Mouse (Mus musculus): ENCODE data around the gene Kremen1. TPM values are rescaled to one million over a fixed set of nuclear protein-coding genes. Genes with fewer than 3 reads are reported as not detected.
A peak's percentile ranks its signal among the peaks of the same experiment; 100 is the strongest.

Gene Kremen1
- polyA plus RNA-seq, 1 experiment from 2014 or later, result 3.8 TPM

DNA sequence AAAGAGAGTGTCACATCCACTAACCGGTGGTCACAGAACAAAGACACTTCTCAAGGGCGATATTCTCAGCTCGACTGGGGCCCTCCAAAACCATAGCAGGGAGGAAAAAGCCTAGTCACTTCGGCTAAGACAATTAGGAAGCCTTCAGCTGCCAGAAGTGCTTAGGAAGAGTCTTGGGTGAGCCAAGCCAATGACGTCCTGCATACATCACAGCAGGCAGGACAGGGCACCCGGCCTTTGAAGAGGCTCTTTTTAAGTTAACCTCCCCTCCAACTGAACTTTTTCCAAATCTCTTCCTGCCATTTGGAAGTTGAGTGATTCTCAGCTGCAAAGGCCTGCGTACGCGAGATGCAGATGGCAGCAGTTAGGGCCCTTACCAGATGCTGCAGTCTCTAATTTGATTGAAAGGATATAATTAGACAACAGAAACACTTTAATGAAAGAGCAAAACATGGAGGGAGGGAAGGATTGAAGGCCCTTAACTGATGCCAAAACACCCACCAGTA lies 5.8 kb downstream of the Kremen1 start:
- ATAC-seq (ENCODE audit: low FRiP score, low TSS enrichment), result no peak

DNA sequence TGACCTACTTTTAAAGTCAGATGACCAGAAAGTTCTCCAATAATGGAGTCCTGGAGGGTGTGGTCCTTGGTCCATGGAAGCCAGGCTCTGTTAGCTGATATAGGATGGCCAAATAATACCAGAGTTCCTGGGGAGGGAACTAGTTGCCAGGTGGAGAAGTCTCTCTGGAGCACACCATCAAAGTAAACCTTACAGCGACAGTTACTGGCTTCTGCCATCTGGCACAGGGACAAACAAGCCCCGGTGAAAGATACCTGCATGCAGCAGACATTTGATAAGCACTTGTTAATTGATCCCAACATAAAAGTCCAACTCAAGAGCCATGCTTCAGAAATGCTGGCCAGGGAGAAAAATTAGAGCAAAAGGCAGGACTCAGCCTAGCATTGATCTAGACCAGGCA lies 7.3 kb downstream of the Kremen1 start:
- WGBS, result 91% methylated on average over 2 of the region's 2 CpGs
- H3K36me3 ChIP-seq (ENCODE audit: control insufficient read depth, insufficient read depth, low read length), result no peaks in the 10 kb centered on the region
- DNase-seq, result no peak
- no peak overlapping the region for H3K27ac ChIP-seq (replicated peaks; ENCODE audit: low read depth, low read length)
- H3K9me3 ChIP-seq (ENCODE audit: control insufficient read depth, low read length), result no peaks in the 10 kb centered on the region
- H3K4me3 ChIP-seq (replicated peaks; ENCODE audit: low read depth, low read length), result no peak overlapping the region
- H3K4me1 ChIP-seq (ENCODE audit: control insufficient read depth, insufficient read depth, low read length), result peaks cover 11% of the 10 kb centered on the region; the same call in 1 of the 2 replicates
- H3K27me3 ChIP-seq (ENCODE audit: control insufficient read depth, insufficient read depth, low read length), result no peaks in the 10 kb centered on the region
- no peak for ATAC-seq (ENCODE audit: low FRiP score, low TSS enrichment)
- no peak overlapping the region for H3K4me2 ChIP-seq (ENCODE audit: low read length)
- H3K9ac ChIP-seq (replicated peaks; ENCODE audit: low read length), result no peak overlapping the region

More for the DNA sequence above, 5.8 kb downstream of the Kremen1 start:
- Histone ChIP-seq H3K4me1 (ENCODE audit: control insufficient read depth, insufficient read depth, low read length) (peaks cover 11% of the 10 kb centered on the region; the same call in 1 of the 2 replicates), H3K4me2 (ENCODE audit: low read length) (no peak overlapping the region), H3K9ac (replicated peaks; ENCODE audit: low read length) (no peak overlapping the region), H3K27ac (replicated peaks; ENCODE audit: low read depth, low read length) (0 out of 2 replicates have a peak overlapping the region, but pooled peaks have one; percentile 49), H3K36me3 (ENCODE audit: control insufficient read depth, insufficient read depth, low read length) (no peaks in the 10 kb centered on the region), H3K4me3 (replicated peaks; ENCODE audit: low read depth, low read length) (no peak overlapping the region), H3K27me3 (ENCODE audit: control insufficient read depth, insufficient read depth, low read length) (no peaks in the 10 kb centered on the region), H3K9me3 (ENCODE audit: control insufficient read depth, low read length) (no peaks in the 10 kb centered on the region)
- no peak for DNase-seq
- 39% methylated on average over 9 of the region's 9 CpGs for WGBS

- H3K9ac ChIP-seq (replicated peaks; ENCODE audit: low read length), result no peak overlapping the region
- no peaks in the 10 kb centered on the region for H3K27me3 ChIP-seq (ENCODE audit: control insufficient read depth, insufficient read depth, low read length)
- no peaks in the 10 kb centered on the region for H3K9me3 ChIP-seq (ENCODE audit: control insufficient read depth, low read length)
- peaks cover 11% of the 10 kb centered on the region; the same call in 1 of the 2 replicates for H3K4me1 ChIP-seq (ENCODE audit: control insufficient read depth, insufficient read depth, low read length)
- H3K4me2 ChIP-seq (ENCODE audit: low read length), result no peak overlapping the region
- DNase-seq (no peak), ATAC-seq (ENCODE audit: low FRiP score, low TSS enrichment) (no peak)
- H3K36me3 ChIP-seq (ENCODE audit: control insufficient read depth, insufficient read depth, low read length), result no peaks in the 10 kb centered on the region
- H3K4me3 ChIP-seq (replicated peaks; ENCODE audit: low read depth, low read length), result no peak overlapping the region
- 73% methylated on average over 3 of the region's 3 CpGs for WGBS
- H3K27ac ChIP-seq (replicated peaks; ENCODE audit: low read depth, low read length), result no peak overlapping the region
Observed at GRCm38 (mm10) chr11:5253528-5253927, 7.8 kb downstream of the Kremen1 start.

GRCm38 (mm10) chr11:5252727-5253126 lies 8.6 kb downstream of the Kremen1 start:
- H3K4me1 ChIP-seq (ENCODE audit: control insufficient read depth, insufficient read depth, low read length), result peaks cover 11% of the 10 kb centered on the region; the same call in 1 of the 2 replicates
- no peak overlapping the region for H3K27ac ChIP-seq (replicated peaks; ENCODE audit: low read depth, low read length)
- no peak overlapping the region for H3K4me3 ChIP-seq (replicated peaks; ENCODE audit: low read depth, low read length)
- H3K36me3 ChIP-seq (ENCODE audit: control insufficient read depth, insufficient read depth, low read length), result no peaks in the 10 kb centered on the region
- H3K4me2 ChIP-seq (ENCODE audit: low read length), result no peak overlapping the region
- H3K27me3 ChIP-seq (ENCODE audit: control insufficient read depth, insufficient read depth, low read length), result no peaks in the 10 kb centered on the region
- 86% methylated on average over 8 of the region's 8 CpGs for WGBS
- H3K9me3 ChIP-seq (ENCODE audit: control insufficient read depth, low read length), result no peaks in the 10 kb centered on the region
- ATAC-seq (ENCODE audit: low FRiP score, low TSS enrichment) (no peak), DNase-seq (no peak)
- no peak overlapping the region for H3K9ac ChIP-seq (replicated peaks; ENCODE audit: low read length)

DNA sequence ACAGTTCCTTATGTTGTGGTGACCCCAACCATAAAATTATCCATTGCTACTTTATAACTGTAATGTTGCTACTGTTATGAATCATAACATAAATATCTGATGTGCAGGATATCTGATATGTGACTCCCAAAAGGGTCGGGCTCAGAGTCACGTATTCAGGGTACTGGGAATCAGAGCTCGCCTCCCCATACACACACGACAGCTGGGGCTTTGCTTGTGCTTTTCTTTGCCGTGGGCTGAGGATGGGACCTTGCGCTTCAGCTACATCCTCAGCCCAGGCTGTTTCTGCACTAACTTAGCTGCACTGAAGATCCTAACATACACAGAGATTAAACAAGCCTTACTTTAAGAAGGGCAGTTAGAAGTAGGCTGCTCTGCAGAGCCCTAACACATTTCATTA lies 10.2 kb downstream of the Kremen1 start:
- 58% methylated on average over 6 of the region's 6 CpGs for WGBS
- H3K4me3 ChIP-seq (replicated peaks; ENCODE audit: low read depth, low read length), result no peak overlapping the region
- no peak overlapping the region for H3K4me2 ChIP-seq (ENCODE audit: low read length)
- no peak overlapping the region for H3K9ac ChIP-seq (replicated peaks; ENCODE audit: low read length)
- no peaks in the 10 kb centered on the region for H3K9me3 ChIP-seq (ENCODE audit: control insufficient read depth, low read length)
- DNase-seq, result no peak
- no peak for ATAC-seq (ENCODE audit: low FRiP score, low TSS enrichment)
- H3K27ac ChIP-seq (replicated peaks; ENCODE audit: low read depth, low read length), result no peak overlapping the region
- H3K4me1 ChIP-seq (ENCODE audit: control insufficient read depth, insufficient read depth, low read length), result peaks cover 6% of the 10 kb centered on the region; the same call in 1 of the 2 replicates
- H3K27me3 ChIP-seq (ENCODE audit: control insufficient read depth, insufficient read depth, low read length), result no peaks in the 10 kb centered on the region
- no peaks in the 10 kb centered on the region for H3K36me3 ChIP-seq (ENCODE audit: control insufficient read depth, insufficient read depth, low read length)

DNA sequence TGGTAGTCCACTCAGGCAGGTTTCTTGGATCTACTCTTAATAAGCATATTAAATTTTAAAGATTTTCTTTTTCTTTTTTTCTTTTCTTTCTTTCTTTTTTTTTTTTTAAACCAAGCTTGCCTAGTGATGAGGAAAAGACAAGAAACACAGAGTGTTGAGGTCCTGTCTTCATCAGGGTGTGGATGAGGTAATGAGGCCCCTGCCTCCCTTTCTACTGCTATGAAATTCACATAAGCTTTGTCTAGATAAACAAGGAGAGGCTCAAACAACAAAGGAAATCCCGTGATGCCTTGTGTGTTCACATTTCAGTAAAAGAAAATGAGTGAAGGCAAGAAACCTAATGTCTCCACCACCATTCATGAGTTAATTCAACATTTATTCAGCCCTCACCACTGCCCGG lies 13.2 kb downstream of the Kremen1 start:
- no peak for ATAC-seq (ENCODE audit: low FRiP score, low TSS enrichment)
- Histone ChIP-seq H3K9ac (replicated peaks; ENCODE audit: low read length) (no peak overlapping the region), H3K4me2 (ENCODE audit: low read length) (no peak overlapping the region), H3K27me3 (ENCODE audit: control insufficient read depth, insufficient read depth, low read length) (no peaks in the 10 kb centered on the region), H3K9me3 (ENCODE audit: control insufficient read depth, low read length) (no peaks in the 10 kb centered on the region), H3K4me1 (ENCODE audit: control insufficient read depth, insufficient read depth, low read length) (no peaks in the 10 kb centered on the region), H3K36me3 (ENCODE audit: control insufficient read depth, insufficient read depth, low read length) (no peaks in the 10 kb centered on the region), H3K4me3 (replicated peaks; ENCODE audit: low read depth, low read length) (no peak overlapping the region), H3K27ac (replicated peaks; ENCODE audit: low read depth, low read length) (no peak overlapping the region)
- no peak for DNase-seq
- 19% methylated on average over 2 of the region's 2 CpGs for WGBS

- WGBS, result 85% methylated on average over 7 of the region's 7 CpGs
- Histone ChIP-seq H3K27me3 (ENCODE audit: control insufficient read depth, insufficient read depth, low read length) (no peaks in the 10 kb centered on the region), H3K27ac (replicated peaks; ENCODE audit: low read depth, low read length) (no peak overlapping the region), H3K9ac (replicated peaks; ENCODE audit: low read length) (no peak overlapping the region), H3K9me3 (ENCODE audit: control insufficient read depth, low read length) (no peaks in the 10 kb centered on the region), H3K4me3 (replicated peaks; ENCODE audit: low read depth, low read length) (no peak overlapping the region), H3K4me1 (ENCODE audit: control insufficient read depth, insufficient read depth, low read length) (0 out of 2 replicates have a peak, but pooled peaks cover under 1% of the 10 kb centered on the region), H3K4me2 (ENCODE audit: low read length) (no peak overlapping the region), H3K36me3 (ENCODE audit: control insufficient read depth, insufficient read depth, low read length) (no peaks in the 10 kb centered on the region)
- DNase-seq (no peak), ATAC-seq (ENCODE audit: low FRiP score, low TSS enrichment) (no peak)
Observed at GRCm38 (mm10) chr11:5245431-5245830, 15.9 kb downstream of the Kremen1 start.

GRCm38 (mm10) chr11:5244749-5245130 lies 16.6 kb downstream of the Kremen1 start:
- no peak overlapping the region for H3K27ac ChIP-seq (replicated peaks; ENCODE audit: low read depth, low read length)
- DNase-seq, result no peak
- no peak overlapping the region for H3K4me3 ChIP-seq (replicated peaks; ENCODE audit: low read depth, low read length)
- H3K36me3 ChIP-seq (ENCODE audit: control insufficient read depth, insufficient read depth, low read length), result no peaks in the 10 kb centered on the region
- no peak for ATAC-seq (ENCODE audit: low FRiP score, low TSS enrichment)
- WGBS, result 65% methylated on average over 8 of the region's 8 CpGs
- no peaks in the 10 kb centered on the region for H3K9me3 ChIP-seq (ENCODE audit: control insufficient read depth, low read length)
- no peak overlapping the region for H3K9ac ChIP-seq (replicated peaks; ENCODE audit: low read length)
- H3K27me3 ChIP-seq (ENCODE audit: control insufficient read depth, insufficient read depth, low read length), result no peaks in the 10 kb centered on the region
- peaks cover 7% of the 10 kb centered on the region; the same call in 1 of the 2 replicates for H3K4me1 ChIP-seq (ENCODE audit: control insufficient read depth, insufficient read depth, low read length)
- H3K4me2 ChIP-seq (ENCODE audit: low read length), result peak overlapping the region; percentile 7; the same call in 1 of the 2 replicates

All from midbrain, embryonic 14.5 days (tissue).